Mouse (Mus musculus) forebrain, postnatal 0 days (tissue): Measurements from ENCODE around the gene Opa3. TPM values are rescaled to one million over a fixed set of nuclear protein-coding genes. Genes with fewer than 3 reads are reported as not detected.

ENCODE experiments used
- ATAC-seq: fragments of 200-750 bp; cut with Nextera tagmentation; 2 replicates; pipeline ENCODE4 v1.8.0; 2017; ENCODE audit warnings: mild to moderate bottlenecking, moderate library complexity
- DNase-seq: peaks from one replicate; pipeline ENCODE4 v3.0.0-alpha.2; 2015
- H3K27ac ChIP-seq: fragments of 300-500 bp; sonication (generic); 2 replicates; pipeline ENCODE4 v1.5.1; 2014; ENCODE audit warnings: low read depth, mild to moderate bottlenecking, antibody characterized with exemption, low read length, moderate library complexity, mixed read lengths
- H3K27me3 ChIP-seq: fragments of 300-500 bp; sonication (generic); 2 replicates; pipeline ENCODE4 v1.6.1; 2014; ENCODE audit warnings: mild to moderate bottlenecking, low read length, mixed read lengths; ENCODE audit not compliant: insufficient read depth
- H3K36me3 ChIP-seq: fragments of 300-500 bp; sonication (generic); 2 replicates; pipeline ENCODE4 v1.6.1; 2014; ENCODE audit warnings: mild to moderate bottlenecking, moderate library complexity; ENCODE audit not compliant: insufficient read depth
- H3K4me1 ChIP-seq: fragments of 300-500 bp; sonication (generic); 2 replicates; pipeline ENCODE4 v1.6.1; 2014; ENCODE audit warnings: antibody characterized with exemption; ENCODE audit not compliant: insufficient read depth
- H3K4me2 ChIP-seq: fragments of 300-500 bp; sonication (generic); 2 replicates; pipeline ENCODE4 v1.6.1; 2014; ENCODE audit warnings: low read depth, mild to moderate bottlenecking, moderate library complexity
- H3K4me3 ChIP-seq: fragments of 300-500 bp; sonication (generic); 2 replicates; pipeline ENCODE4 v1.5.1; 2014; ENCODE audit warnings: low read depth, low read length, mixed read lengths
- H3K9ac ChIP-seq: fragments of 300-500 bp; sonication (generic); 2 replicates; pipeline ENCODE4 v1.6.1; 2014; ENCODE audit warnings: mild to moderate bottlenecking
- H3K9me3 ChIP-seq: fragments of 300-500 bp; sonication (generic); 2 replicates; pipeline ENCODE4 v1.6.1; 2016; ENCODE audit warnings: low read length
- CTCF ChIP-seq: sonication (generic); IDR thresholded peaks from 2 replicates; pipeline ENCODE4 v1.5.1; 2016; ENCODE audit warnings: antibody characterized with exemption, control low read depth, low read depth
- WGBS: fragments of 180-500 bp; shearing (Covaris S2); extraction: QIAGEN DNeasy Blood & Tissue Kit; methylation state at CpG from one replicate; pipeline ENCODE4 v1.1.7; 2014; 5-methylcytosine and 5-hydroxymethylcytosine counted together
- microRNA counts: library from miRNA; unstranded; fragments of <30 nt; microRNA quantifications from one replicate; lab custom pipeline; 2015
- microRNA-seq, 2 experiments: library from miRNA; unstranded; fragments of <30 nt; microRNA quantifications; one replicate each; pipeline ENCODE4; 2016
- polyA plus RNA-seq: library from polyadenylated mRNA; unstranded; fragments of >200 nt; fragmentation: Nextera tagmentation; extraction: Ambion mirVana; gene quantifications from 2 replicates; pipeline ENCODE4 v1.2.1, GENCODE M21; 2015
- total RNA-seq: library from RNA; depleted of rRNA; stranded (reverse); fragments of >200 nt; gene quantifications from 2 replicates; pipeline ENCODE4 v1.2.3, GENCODE M21; 2014; rRNA removed

Opa3 gene
- total and polyA plus RNA-seq, 2 experiments from 2014 or later = 32.2 to 35.8 TPM

GRCm38 (mm10) chr7:19301461-19302263 is 73.5 kb downstream of the Opa3 start:
- WGBS = 6% methylated on average over 16 of the region's 16 CpGs
- peak overlapping the region; percentile 59 for H3K4me2 ChIP-seq
- no peak for TF ChIP-seq CTCF
- peak overlapping the region; percentile 42 for H3K9ac ChIP-seq
- peak overlapping the region; percentile 40 for H3K4me3 ChIP-seq
- no peak overlapping the region; the same call in 1 of the 2 replicates for H3K27ac ChIP-seq
- ATAC-seq = 0 out of 2 replicates have a peak, but pooled peaks have one; percentile 1
- peaks cover 7% of the 10 kb centered on the region; the same call in 1 of the 2 replicates for H3K4me1 ChIP-seq
- no peaks in the 10 kb centered on the region for H3K36me3 ChIP-seq
- H3K27me3 ChIP-seq = peaks cover 17% of the 10 kb centered on the region
- no peaks in the 10 kb centered on the region for H3K9me3 ChIP-seq
- no peak for DNase-seq

- H3K27me3 ChIP-seq = peaks cover 19% of the 10 kb centered on the region
- no peak overlapping the region for H3K27ac ChIP-seq
- no peak for TF ChIP-seq CTCF
- peak overlapping the region; percentile 59 for H3K4me2 ChIP-seq
- WGBS = 53% methylated on average over 13 of the region's 13 CpGs
- ATAC-seq (no peak), DNase-seq (no peak)
- H3K36me3 ChIP-seq = no peaks in the 10 kb centered on the region
- H3K4me1 ChIP-seq = peaks cover 7% of the 10 kb centered on the region; the same call in 1 of the 2 replicates
- H3K9ac ChIP-seq = peak overlapping the region; percentile 42
- H3K9me3 ChIP-seq = no peaks in the 10 kb centered on the region
- peak overlapping the region; percentile 40 for H3K4me3 ChIP-seq
Measured at GRCm38 (mm10) chr7:19302264-19303045, 74.3 kb downstream of the Opa3 start.

DNA sequence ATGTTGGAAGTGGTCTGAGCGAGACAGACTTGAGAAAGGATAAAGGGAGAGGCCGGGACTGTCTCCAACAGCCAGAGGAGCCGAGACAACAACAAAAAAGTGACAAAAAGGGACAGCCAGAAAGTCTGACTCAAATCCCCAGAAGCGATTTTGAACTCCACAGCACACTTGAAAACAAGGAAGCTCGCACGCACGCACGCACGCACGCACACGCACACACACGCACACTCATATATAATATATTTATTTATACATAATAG is 74.8 kb downstream of the Opa3 start:
- DNase-seq (no peak), ATAC-seq (no peak)
- Histone ChIP-seq H3K27me3 (peaks cover 19% of the 10 kb centered on the region), H3K9ac (no peak overlapping the region), H3K4me3 (no peak overlapping the region), H3K27ac (no peak overlapping the region), H3K4me1 (peaks cover 7% of the 10 kb centered on the region; the same call in 1 of the 2 replicates), H3K36me3 (no peaks in the 10 kb centered on the region), H3K9me3 (no peaks in the 10 kb centered on the region), H3K4me2 (no peak overlapping the region)
- no peak for TF ChIP-seq CTCF
- WGBS = 75% methylated on average over 12 of the region's 12 CpGs

DNA sequence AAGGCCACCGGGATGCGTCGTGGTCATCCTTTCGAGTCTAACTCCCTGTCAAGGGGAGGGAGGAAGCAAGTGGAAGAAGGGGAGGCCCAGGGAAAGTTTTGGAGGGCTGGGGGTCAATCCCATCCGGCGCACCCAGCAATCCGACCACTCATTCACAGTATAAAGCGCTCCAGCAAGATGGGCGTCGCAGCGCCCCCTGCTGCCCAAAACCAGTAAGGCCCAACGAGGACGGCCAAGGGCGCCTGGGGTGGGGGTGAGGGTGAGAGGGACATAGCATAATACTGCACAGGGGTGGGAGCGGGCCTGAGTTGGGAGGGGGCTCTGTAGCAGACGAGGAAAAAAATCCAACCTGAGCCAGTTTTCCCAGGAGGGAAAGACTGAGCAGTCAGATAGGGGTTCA is 75.6 kb downstream of the Opa3 start:
- peak; percentile 72 for TF ChIP-seq CTCF
- peaks cover 19% of the 10 kb centered on the region for H3K27me3 ChIP-seq
- no peaks in the 10 kb centered on the region for H3K36me3 ChIP-seq

GRCm38 (mm10) chr7:19304501-19305412 is 76.6 kb downstream of the Opa3 start:
- WGBS = 2% methylated on average over 48 of the region's 48 CpGs
- Histone ChIP-seq H3K9ac (no peak overlapping the region; the same call in 1 of the 2 replicates), H3K36me3 (no peaks in the 10 kb centered on the region), H3K9me3 (no peaks in the 10 kb centered on the region), H3K27me3 (peaks cover 19% of the 10 kb centered on the region), H3K4me2 (peak overlapping the region; percentile 47), H3K27ac (no peak overlapping the region), H3K4me1 (peaks cover 11% of the 10 kb centered on the region), H3K4me3 (peak overlapping the region; percentile 29)
- TF ChIP-seq CTCF = no peak
- no peak for DNase-seq
- no peak for ATAC-seq

More for the DNA sequence above, 75.6 kb downstream of the Opa3 start:
- Histone ChIP-seq H3K4me1 (peaks cover 7% of the 10 kb centered on the region; the same call in 1 of the 2 replicates), H3K9me3 (no peaks in the 10 kb centered on the region), H3K9ac (no peak overlapping the region), H3K4me3 (no peak overlapping the region; the same call in 1 of the 2 replicates), H3K4me2 (peak overlapping the region; percentile 47), H3K27ac (no peak overlapping the region)
- ATAC-seq = no peak
- 1% methylated on average over 16 of the region's 16 CpGs for WGBS
- peak; percentile 60 for DNase-seq

GRCm38 (mm10) chr7:19305413-19305735 is 77.2 kb downstream of the Opa3 start:
- DNase-seq = no peak
- Histone ChIP-seq H3K4me1 (peaks cover 11% of the 10 kb centered on the region), H3K4me2 (peak overlapping the region; percentile 47; the same call in 1 of the 2 replicates)

More at GRCm38 (mm10) chr7:19305413-19305735, 77.2 kb downstream of the Opa3 start:
- 6% methylated on average over 6 of the region's 6 CpGs for WGBS
- no peak overlapping the region for H3K27ac ChIP-seq
- no peak overlapping the region for H3K9ac ChIP-seq
- no peaks in the 10 kb centered on the region for H3K9me3 ChIP-seq
- peak overlapping the region; percentile 29; the same call in 1 of the 2 replicates for H3K4me3 ChIP-seq
- TF ChIP-seq CTCF = no peak
- no peaks in the 10 kb centered on the region for H3K36me3 ChIP-seq
- no peak for ATAC-seq
- peaks cover 19% of the 10 kb centered on the region for H3K27me3 ChIP-seq

MicroRNAs encoded within 50 kb of the gene (microRNA counts, 519-probe panel; counts per million panel counts)
- microRNA mmu-miR-330 (lab: Ali Mortazavi, UCI) = not detected

Small RNA genes lying within 50 kb of the gene (microRNA-seq; reads per million reads assigned to microRNA genes)
- 718 to 761 reads per million in 2 experiments for gene Mir330

Other genes with a start within 250 kb of the Opa3 start
- 1.5 and 2.0 TPM in 2 replicates for gene Nanos2, start 240.9 kb upstream of the Opa3 start, total RNA-seq
- gene Nanos2, start 240.9 kb upstream of the Opa3 start, polyA plus RNA-seq = 0.49 and 0.76 TPM in 2 replicates
- 12.3 and 13.9 TPM in 2 replicates for gene Mypop, start 237.1 kb upstream of the Opa3 start, total RNA-seq
- 3.8 and 4.3 TPM in 2 replicates for gene Mypop, start 237.1 kb upstream of the Opa3 start, polyA plus RNA-seq
- 101 and 129 TPM in 2 replicates for gene Irf2bp1, start 224.3 kb upstream of the Opa3 start, total RNA-seq
- gene Irf2bp1, start 224.3 kb upstream of the Opa3 start, polyA plus RNA-seq = 27.0 and 27.2 TPM in 2 replicates
- not detected in 2 replicates for gene Foxa3, start 204.8 kb upstream of the Opa3 start, total RNA-seq
- not detected in 2 replicates for gene Foxa3, start 204.8 kb upstream of the Opa3 start, polyA plus RNA-seq
- 70.3 and 73.8 TPM in 2 replicates for gene Sympk, start 204.0 kb upstream of the Opa3 start, total RNA-seq
- gene Sympk, start 204.0 kb upstream of the Opa3 start, polyA plus RNA-seq = 16.6 and 20.0 TPM in 2 replicates
- 0.19 and 0.23 TPM in 2 replicates for gene Rsph6a, start 173.6 kb upstream of the Opa3 start, total RNA-seq
- gene Rsph6a, start 173.6 kb upstream of the Opa3 start, polyA plus RNA-seq = 0.09 and 0.23 TPM in 2 replicates
- gene Dmwd, start 152.1 kb upstream of the Opa3 start, total RNA-seq = 96.5 and 122 TPM in 2 replicates
- gene Dmwd, start 152.1 kb upstream of the Opa3 start, polyA plus RNA-seq = 43.6 and 43.8 TPM in 2 replicates
- gene Dmpk, start 144.5 kb upstream of the Opa3 start, total RNA-seq = 16.2 and 20.8 TPM in 2 replicates
- 2.2 and 3.0 TPM in 2 replicates for gene Dmpk, start 144.5 kb upstream of the Opa3 start, polyA plus RNA-seq
- 3.0 and 4.1 TPM in 2 replicates for gene Six5, start 133.7 kb upstream of the Opa3 start, total RNA-seq
- gene Six5, start 133.7 kb upstream of the Opa3 start, polyA plus RNA-seq = 0.97 and 1.0 TPM in 2 replicates
- gene Gm4969, start 110.0 kb upstream of the Opa3 start, total RNA-seq = 5.3 and 8.9 TPM in 2 replicates
- gene Gm4969, start 110.0 kb upstream of the Opa3 start, polyA plus RNA-seq = 8.3 and 10.6 TPM in 2 replicates
- 19.8 and 22.8 TPM in 2 replicates for gene Fbxo46, start 108.5 kb upstream of the Opa3 start, total RNA-seq
- gene Fbxo46, start 108.5 kb upstream of the Opa3 start, polyA plus RNA-seq = 8.4 and 11.9 TPM in 2 replicates
- gene Qpctl, start 79.0 kb upstream of the Opa3 start, total RNA-seq = 12.3 and 14.4 TPM in 2 replicates
- 19.8 and 23.3 TPM in 2 replicates for gene Qpctl, start 79.0 kb upstream of the Opa3 start, polyA plus RNA-seq
- 50.0 and 88.1 TPM in 2 replicates for gene Snrpd2, start 78.6 kb upstream of the Opa3 start, total RNA-seq
- 124 and 172 TPM in 2 replicates for gene Snrpd2, start 78.6 kb upstream of the Opa3 start, polyA plus RNA-seq
- gene Gipr, start 62.2 kb upstream of the Opa3 start, total RNA-seq = 16.9 and 20.2 TPM in 2 replicates
- 5.3 and 8.0 TPM in 2 replicates for gene Gipr, start 62.2 kb upstream of the Opa3 start, polyA plus RNA-seq
- gene Eml2, start 51.9 kb upstream of the Opa3 start, total RNA-seq = 63.6 and 64.8 TPM in 2 replicates
- 7.9 and 9.9 TPM in 2 replicates for gene Eml2, start 51.9 kb upstream of the Opa3 start, polyA plus RNA-seq
- gene Gpr4, start 15.8 kb upstream of the Opa3 start, total RNA-seq = 2.2 and 2.5 TPM in 2 replicates
- gene Gpr4, start 15.8 kb upstream of the Opa3 start, polyA plus RNA-seq = 5.9 and 6.0 TPM in 2 replicates
- 40.6 and 45.9 TPM in 2 replicates for gene Vasp, start 43.5 kb downstream of the Opa3 start, total RNA-seq
- 30.0 and 30.6 TPM in 2 replicates for gene Vasp, start 43.5 kb downstream of the Opa3 start, polyA plus RNA-seq
- gene Ppm1n, start 51.7 kb downstream of the Opa3 start, total RNA-seq = 2.3 and 3.2 TPM in 2 replicates
- 0.69 and 1.1 TPM in 2 replicates for gene Ppm1n, start 51.7 kb downstream of the Opa3 start, polyA plus RNA-seq
- 154 and 163 TPM in 2 replicates for gene Rtn2, start 54.3 kb downstream of the Opa3 start, total RNA-seq
- gene Rtn2, start 54.3 kb downstream of the Opa3 start, polyA plus RNA-seq = 126 and 136 TPM in 2 replicates
- gene Fosb, start 81.7 kb downstream of the Opa3 start, total RNA-seq = 1.6 and 5.1 TPM in 2 replicates
- gene Fosb, start 81.7 kb downstream of the Opa3 start, polyA plus RNA-seq = 0.28 and 0.36 TPM in 2 replicates
- 56.6 and 73.6 TPM in 2 replicates for gene Ercc1, start 116.4 kb downstream of the Opa3 start, total RNA-seq
- 80.5 and 81.0 TPM in 2 replicates for gene Ercc1, start 116.4 kb downstream of the Opa3 start, polyA plus RNA-seq
- 12.1 and 15.5 TPM in 2 replicates for gene Cd3eap, start 131.1 kb downstream of the Opa3 start, total RNA-seq
- gene Cd3eap, start 131.1 kb downstream of the Opa3 start, polyA plus RNA-seq = 19.4 and 21.6 TPM in 2 replicates
- 0.76 and 1.2 TPM in 2 replicates for gene Ppp1r13l, start 131.4 kb downstream of the Opa3 start, total RNA-seq
- 2.0 and 2.1 TPM in 2 replicates for gene Ppp1r13l, start 131.4 kb downstream of the Opa3 start, polyA plus RNA-seq
- 47.7 and 58.2 TPM in 2 replicates for gene Ercc2, start 153.7 kb downstream of the Opa3 start, total RNA-seq
- 17.9 and 21.8 TPM in 2 replicates for gene Ercc2, start 153.7 kb downstream of the Opa3 start, polyA plus RNA-seq
- 2.2 and 3.0 TPM in 2 replicates for gene Klc3, start 175.8 kb downstream of the Opa3 start, total RNA-seq
- 2.1 and 2.9 TPM in 2 replicates for gene Klc3, start 175.8 kb downstream of the Opa3 start, polyA plus RNA-seq
- 0.48 and 4.2 TPM in 2 replicates for gene Ckm, start 176.4 kb downstream of the Opa3 start, total RNA-seq
- not detected in 2 replicates for gene Ckm, start 176.4 kb downstream of the Opa3 start, polyA plus RNA-seq
- 46.7 and 47.1 TPM in 2 replicates for gene Mark4, start 230.5 kb downstream of the Opa3 start, total RNA-seq
- 16.1 and 21.0 TPM in 2 replicates for gene Mark4, start 230.5 kb downstream of the Opa3 start, polyA plus RNA-seq
- gene Exoc3l2, start 235.0 kb downstream of the Opa3 start, total RNA-seq = 0.14 and 0.23 TPM in 2 replicates
- gene Exoc3l2, start 235.0 kb downstream of the Opa3 start, polyA plus RNA-seq = 0.36 and 0.38 TPM in 2 replicates